Mouse (Mus musculus) adrenal gland, postnatal 0 days (tissue): Measurements from ENCODE around the gene Trim43a. TPM values are rescaled to one million over a fixed set of nuclear protein-coding genes. Genes with fewer than 3 reads are reported as not detected.

ENCODE experiments used
- polyA plus RNA-seq: library from polyadenylated mRNA; unstranded; fragments of >200 nt; fragmentation: Nextera tagmentation; extraction: Ambion mirVana; gene quantifications from 2 replicates; pipeline ENCODE4 v1.2.1, GENCODE M21; 2015

Trim43a gene
- polyA plus RNA-seq, result 0.19 TPM in 1 of 2 replicates, not detected in the other

DNA sequence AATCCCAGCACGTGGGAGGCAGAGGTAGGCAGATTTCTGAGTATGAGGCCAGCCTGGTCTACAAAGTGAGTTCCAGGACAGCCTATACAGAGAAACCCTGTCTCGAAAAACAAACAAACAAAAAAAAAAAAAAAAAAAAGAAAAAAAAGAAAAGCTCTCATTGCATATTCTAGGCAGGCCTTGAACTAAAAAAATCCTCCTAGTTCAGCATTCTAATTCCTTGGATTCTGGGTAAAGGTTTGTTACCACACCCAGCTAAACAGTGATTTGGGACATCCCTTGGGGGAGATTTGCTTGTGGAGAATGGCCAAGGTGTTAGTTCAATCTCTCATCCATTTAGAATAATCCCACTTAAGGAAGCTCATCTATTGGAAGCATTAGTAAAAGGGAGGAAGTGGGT is at the start of gene Trim43a:
TSS of gene Trim43a (plus strand) at position 301 of the 400 bp plus-strand sequence.

DNA sequence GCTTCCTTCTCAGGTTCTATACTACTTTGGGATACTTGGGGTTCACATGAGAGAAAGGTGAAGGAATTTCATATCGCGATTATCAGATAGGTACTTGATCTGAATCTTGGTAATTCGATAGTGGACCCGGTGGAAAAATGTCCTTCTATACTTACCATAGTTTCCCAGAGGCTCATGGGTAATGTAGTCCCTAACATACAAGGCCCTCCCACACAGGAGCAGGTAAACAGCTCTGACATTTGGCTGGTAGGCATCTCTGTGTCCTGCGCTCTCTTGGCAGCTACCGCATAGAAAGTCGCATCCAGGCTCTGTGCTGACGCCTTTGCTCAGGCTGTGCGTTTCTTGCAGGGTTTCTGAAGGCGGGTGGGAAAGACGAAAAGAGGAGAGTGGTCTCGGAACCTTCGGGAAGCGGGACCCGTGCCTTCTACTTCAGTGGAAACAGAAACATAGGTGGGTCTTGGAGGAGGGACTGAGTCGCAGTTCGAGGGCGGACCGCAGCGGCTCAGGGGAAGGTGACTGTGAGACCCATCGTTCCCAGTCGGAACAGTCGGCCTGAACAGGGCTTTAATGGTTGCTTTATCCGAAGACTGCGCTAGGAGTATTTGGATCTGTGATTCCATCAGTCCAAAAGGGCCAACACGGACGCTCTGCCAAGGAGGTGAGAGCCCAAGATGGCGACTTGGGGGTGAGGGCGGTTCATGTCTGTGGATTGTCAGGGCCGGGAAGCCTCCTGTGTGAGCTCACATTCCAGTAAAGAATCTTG is 32.7 kb upstream of the Trim43a start, which contains the start of gene Zfp949:
TSS of gene Zfp949 (plus strand) at position 170 of the 763 bp plus-strand sequence.

Other genes starting within 250 kb of the Trim43a start
- 26.3 and 53.5 TPM in 2 replicates for gene Snx14, start 141.9 kb upstream of the Trim43a start, polyA plus RNA-seq
- 0.61 TPM in 1 of 2 replicates, not detected in the other for gene Gm20537, start 124.3 kb upstream of the Trim43a start, polyA plus RNA-seq
- 32.4 and 34.4 TPM in 2 replicates for gene Syncrip, start 98.3 kb upstream of the Trim43a start, polyA plus RNA-seq
- gene Zfp949, start 32.9 kb upstream of the Trim43a start, polyA plus RNA-seq, result 8.4 and 11.0 TPM in 2 replicates
- 81.3 and 82.3 TPM in 2 replicates for gene Mthfsl, start 139.4 kb downstream of the Trim43a start, polyA plus RNA-seq
- 1.2 and 2.3 TPM in 2 replicates for gene Bcl2a1d, start 151.0 kb downstream of the Trim43a start, polyA plus RNA-seq